Mouse (Mus musculus) forebrain, embryonic 11.5 days (tissue): ENCODE data around the gene H2-D1. TPM values are rescaled to one million over a fixed set of nuclear protein-coding genes. Genes with fewer than 3 reads are reported as not detected.
"Not testable (repeated sequence)": the region's sequence is repeated elsewhere in the genome, so short reads cannot be mapped to it uniquely, and the experiment has no call there.

ENCODE experiments used
- ATAC-seq: fragments of 200-750 bp; cut with Nextera tagmentation; replicated peaks from 2 replicates; pipeline ENCODE4 v1.8.0; 2017; ENCODE audit warnings: moderate TSS enrichment; ENCODE audit not compliant: low FRiP score
- DNase-seq: peaks from one replicate; pipeline ENCODE4 v3.0.0-alpha.2; 2017; ENCODE audit warnings: low spot score
- H3K27ac ChIP-seq: fragments of 300-500 bp; sonication (generic); 2 replicates; pipeline ENCODE4 v1.5.1; 2014; ENCODE audit warnings: low read depth, low read length
- H3K27me3 ChIP-seq: fragments of 300-500 bp; sonication (generic); 2 replicates; pipeline ENCODE4 v1.6.1; 2014; ENCODE audit warnings: mild to moderate bottlenecking, low read length, mixed read lengths; ENCODE audit not compliant: control insufficient read depth, insufficient read depth
- H3K36me3 ChIP-seq: fragments of 300-500 bp; sonication (generic); 2 replicates; pipeline ENCODE4 v1.6.1; 2014; ENCODE audit warnings: mild to moderate bottlenecking, low read length, moderate library complexity, mixed read lengths; ENCODE audit not compliant: control insufficient read depth, insufficient read depth
- H3K4me1 ChIP-seq: fragments of 300-500 bp; sonication (generic); replicated peaks from 2 replicates; pipeline ENCODE4 v1.6.1; 2014; ENCODE audit warnings: low read length, mixed read lengths; ENCODE audit not compliant: control insufficient read depth, insufficient read depth
- H3K4me2 ChIP-seq: fragments of 300-500 bp; sonication (generic); 2 replicates; pipeline ENCODE4 v1.6.1; 2014; ENCODE audit warnings: low read depth, mild to moderate bottlenecking, low read length, moderate library complexity, mixed read lengths; ENCODE audit not compliant: severe bottlenecking
- H3K4me3 ChIP-seq: fragments of 300-500 bp; sonication (generic); 2 replicates; pipeline ENCODE4 v1.5.1; 2014; ENCODE audit warnings: low read depth, low read length
- H3K9ac ChIP-seq: fragments of 300-500 bp; sonication (generic); 2 replicates; pipeline ENCODE4 v1.6.1; 2014; ENCODE audit warnings: low read length
- H3K9me3 ChIP-seq: fragments of 300-500 bp; sonication (generic); 2 replicates; pipeline ENCODE4 v1.6.1; 2016; ENCODE audit warnings: low read length, mixed read lengths; ENCODE audit not compliant: control insufficient read depth
- WGBS: fragments of 180-500 bp; shearing (Covaris S2); extraction: QIAGEN DNeasy Blood & Tissue Kit; methylation state at CpG from one replicate; pipeline ENCODE4 v1.1.7; 2014; 5-methylcytosine and 5-hydroxymethylcytosine counted together
- microRNA-seq: library from miRNA; unstranded; fragments of <30 nt; microRNA quantifications from one replicate; pipeline ENCODE4, GENCODE M21; 2016; ENCODE audit not compliant: insufficient number of aligned reads
- polyA plus RNA-seq: library from polyadenylated mRNA; unstranded; fragments of >200 nt; fragmentation: Nextera tagmentation; extraction: Ambion mirVana; gene quantifications from 2 replicates; pipeline ENCODE4 v1.2.1, GENCODE M21; 2014

Gene H2-D1
- polyA plus RNA-seq, 1 experiment from 2014 or later, result 45.8 TPM

- 89% methylated on average over 2 of the region's 2 CpGs for WGBS
- Histone ChIP-seq H3K27ac (no peak overlapping the region), H3K9me3 (no peaks in the 10 kb centered on the region), H3K9ac (no peak overlapping the region), H3K36me3 (no peaks in the 10 kb centered on the region), H3K4me2 (no peak overlapping the region), H3K4me3 (no peak overlapping the region), H3K27me3 (no peaks in the 10 kb centered on the region; the same call in 1 of the 2 replicates), H3K4me1 (no peaks in the 10 kb centered on the region)
- DNase-seq (no peak), ATAC-seq (no peak)
Measured at GRCm38 (mm10) chr17:35303271-35303670, 40.7 kb downstream of the H2-D1 start.

- DNase-seq (no peak), ATAC-seq (no peak)
- Histone ChIP-seq H3K4me3 (no peak overlapping the region), H3K9me3 (no peaks in the 10 kb centered on the region), H3K4me1 (no peaks in the 10 kb centered on the region), H3K9ac (no peak overlapping the region), H3K4me2 (no peak overlapping the region), H3K36me3 (no peaks in the 10 kb centered on the region), H3K27me3 (no peaks in the 10 kb centered on the region; the same call in 1 of the 2 replicates), H3K27ac (no peak overlapping the region)
- WGBS, result 83% methylated on average over 10 of the region's 10 CpGs
Measured at GRCm38 (mm10) chr17:35303756-35304350, 41.3 kb downstream of the H2-D1 start.

DNA sequence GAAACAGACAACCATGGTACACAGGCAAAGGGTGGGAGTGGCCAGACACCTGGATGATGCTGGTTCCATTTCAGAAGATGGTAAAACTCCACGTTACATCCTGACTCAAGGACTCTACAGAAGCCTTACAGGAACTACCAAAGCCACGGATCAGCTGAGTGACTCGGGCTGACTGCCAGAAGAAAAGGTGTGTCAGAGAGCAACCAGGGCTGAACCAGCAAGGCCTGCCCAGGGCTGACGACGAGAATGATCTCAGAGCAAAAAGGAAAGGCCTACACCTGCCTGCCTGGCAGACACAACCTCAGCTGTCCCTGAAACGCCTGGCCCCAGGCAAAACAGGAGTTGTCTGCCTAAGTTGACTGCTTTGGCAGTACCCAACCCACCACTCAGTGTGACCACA lies 41.9 kb downstream of the H2-D1 start:
- Histone ChIP-seq H3K4me3 (no peak overlapping the region), H3K9ac (no peak overlapping the region), H3K4me1 (no peaks in the 10 kb centered on the region), H3K36me3 (no peaks in the 10 kb centered on the region), H3K27ac (no peak overlapping the region), H3K27me3 (no peaks in the 10 kb centered on the region; the same call in 1 of the 2 replicates), H3K9me3 (no peaks in the 10 kb centered on the region), H3K4me2 (no peak overlapping the region)
- 79% methylated on average over 6 of the region's 6 CpGs for WGBS
- no peak for ATAC-seq
- DNase-seq, result no peak

DNA sequence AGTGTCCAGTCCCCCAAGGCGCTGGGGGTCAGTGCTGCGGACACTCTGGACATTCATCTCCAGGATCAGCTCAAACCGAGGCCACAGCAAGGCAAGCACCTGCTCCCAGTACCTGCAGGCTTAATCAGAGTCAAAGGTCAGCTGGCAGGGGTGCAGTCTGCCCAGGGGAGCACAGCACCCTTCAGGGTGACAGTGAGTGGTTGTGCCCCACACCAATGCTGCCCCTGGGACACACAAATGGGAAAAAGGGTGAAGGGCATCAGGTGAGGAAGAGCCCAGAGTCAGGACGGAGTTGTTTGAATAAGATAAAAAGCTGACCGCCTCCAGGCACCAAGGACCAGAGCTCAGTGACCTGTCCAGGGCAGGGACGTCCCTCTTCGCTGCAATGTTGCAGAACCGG lies 42.4 kb downstream of the H2-D1 start:
- H3K9me3 ChIP-seq, H3K9ac ChIP-seq, ATAC-seq, H3K27ac ChIP-seq, H3K36me3 ChIP-seq, DNase-seq, H3K4me2 ChIP-seq, H3K4me1 ChIP-seq, H3K27me3 ChIP-seq, H3K4me3 ChIP-seq: not testable (repeated sequence)
- WGBS, result 87% methylated on average over 8 of the region's 8 CpGs

Small RNA genes lying within 50 kb of the gene (microRNA-seq; reads per million reads assigned to microRNA genes)
- gene Mir6975 (6.7 reads per million), gene Mir8094 (not detected)

Other genes with a start within 250 kb of the H2-D1 start
- gene Vwa7, start 246.2 kb upstream of the H2-D1 start, polyA plus RNA-seq, result 0.15 and 0.27 TPM in 2 replicates
- 4.0 and 4.1 TPM in 2 replicates for gene Sapcd1, start 234.7 kb upstream of the H2-D1 start, polyA plus RNA-seq
- 5.8 and 7.9 TPM in 2 replicates for gene Msh5, start 216.0 kb upstream of the H2-D1 start, polyA plus RNA-seq
- gene Clic1, start 212.8 kb upstream of the H2-D1 start, polyA plus RNA-seq, result 67.7 and 74.5 TPM in 2 replicates
- 489 and 543 TPM in 2 replicates for gene Ddah2, start 203.7 kb upstream of the H2-D1 start, polyA plus RNA-seq
- gene Ly6g6c, start 197.3 kb upstream of the H2-D1 start, polyA plus RNA-seq, result 0.20 TPM in 1 of 2 replicates, not detected in the other
- gene Mpig6b, start 196.5 kb upstream of the H2-D1 start, polyA plus RNA-seq, result 1.3 and 1.6 TPM in 2 replicates
- gene Ly6g6e, start 185.8 kb upstream of the H2-D1 start, polyA plus RNA-seq, result 0.39 and 0.57 TPM in 2 replicates
- 1.7 and 1.8 TPM in 2 replicates for gene Ly6g6d, start 184.7 kb upstream of the H2-D1 start, polyA plus RNA-seq
- 0.72 and 0.88 TPM in 2 replicates for gene Ly6g6f, start 177.1 kb upstream of the H2-D1 start, polyA plus RNA-seq
- 52.6 and 53.8 TPM in 2 replicates for gene Abhd16a, start 173.5 kb upstream of the H2-D1 start, polyA plus RNA-seq
- gene Ly6g5c, start 154.5 kb upstream of the H2-D1 start, polyA plus RNA-seq, result not detected in 2 replicates
- gene Ly6g5b, start 147.3 kb upstream of the H2-D1 start, polyA plus RNA-seq, result 1.4 and 1.9 TPM in 2 replicates
- 29.5 and 33.7 TPM in 2 replicates for gene Gpank1, start 141.3 kb upstream of the H2-D1 start, polyA plus RNA-seq
- 296 and 297 TPM in 2 replicates for gene Csnk2b, start 140.7 kb upstream of the H2-D1 start, polyA plus RNA-seq
- gene D17H6S53E, start 136.4 kb upstream of the H2-D1 start, polyA plus RNA-seq, result 8.6 and 8.7 TPM in 2 replicates
- gene Apom, start 130.7 kb upstream of the H2-D1 start, polyA plus RNA-seq, result 0.64 and 0.88 TPM in 2 replicates
- gene Bag6, start 127.6 kb upstream of the H2-D1 start, polyA plus RNA-seq, result 96.6 and 100 TPM in 2 replicates
- 277 and 281 TPM in 2 replicates for gene Prrc2a, start 97.8 kb upstream of the H2-D1 start, polyA plus RNA-seq
- gene Aif1, start 86.7 kb upstream of the H2-D1 start, polyA plus RNA-seq, result 2.9 and 3.5 TPM in 2 replicates
- gene Lst1, start 74.3 kb upstream of the H2-D1 start, polyA plus RNA-seq, result 3.8 and 4.7 TPM in 2 replicates
- 0.17 and 0.41 TPM in 2 replicates for gene Ltb, start 68.3 kb upstream of the H2-D1 start, polyA plus RNA-seq
- gene Tnf, start 60.7 kb upstream of the H2-D1 start, polyA plus RNA-seq, result not detected in 2 replicates
- not detected in 2 replicates for gene Lta, start 57.4 kb upstream of the H2-D1 start, polyA plus RNA-seq
- 0.85 TPM in 1 of 2 replicates, not detected in the other for gene Gm16181, start 41.9 kb upstream of the H2-D1 start, polyA plus RNA-seq
- gene Atp6v1g2, start 29.1 kb upstream of the H2-D1 start, polyA plus RNA-seq, result 12.1 and 14.2 TPM in 2 replicates
- 4.3 and 5.5 TPM in 2 replicates for gene Nfkbil1, start 26.9 kb upstream of the H2-D1 start, polyA plus RNA-seq
- gene Ddx39b, start 21.0 kb upstream of the H2-D1 start, polyA plus RNA-seq, result 717 and 756 TPM in 2 replicates
- gene H2-Q1, start 57.7 kb downstream of the H2-D1 start, polyA plus RNA-seq, result not detected in 2 replicates
- gene H2-Q2, start 79.5 kb downstream of the H2-D1 start, polyA plus RNA-seq, result 0.31 and 0.53 TPM in 2 replicates
- 1.7 and 2.1 TPM in 2 replicates for gene H2-Q4, start 116.9 kb downstream of the H2-D1 start, polyA plus RNA-seq
- gene H2-Q6, start 162.1 kb downstream of the H2-D1 start, polyA plus RNA-seq, result 0.72 and 1.2 TPM in 2 replicates
- gene H2-Q7, start 176.4 kb downstream of the H2-D1 start, polyA plus RNA-seq, result 10.5 and 10.6 TPM in 2 replicates
- 0.07 and 0.12 TPM in 2 replicates for gene H2-Q10, start 207.4 kb downstream of the H2-D1 start, polyA plus RNA-seq
- gene Pou5f1, start 243.3 kb downstream of the H2-D1 start, polyA plus RNA-seq, result not detected in 2 replicates